Mouse (Mus musculus) lung, adult 2 months (tissue): Measurements from ENCODE around the gene Ndst2.

Experiments
- CTCF ChIP-seq: fragments of 200-500 bp; IDR thresholded peaks from 2 replicates; pipeline ENCODE4 v1.5.1; 2011; ENCODE audit warnings: mild to moderate bottlenecking, low read length, control low read depth; ENCODE audit not compliant: insufficient read depth
- POLR2A ChIP-seq: fragments of 200-500 bp; IDR thresholded peaks from 2 replicates; pipeline ENCODE4 v1.6.1; 2011; ENCODE audit warnings: low read depth, mild to moderate bottlenecking, control low read depth, low read length, borderline replicate concordance; ENCODE audit errors: extremely low read depth

DNA sequence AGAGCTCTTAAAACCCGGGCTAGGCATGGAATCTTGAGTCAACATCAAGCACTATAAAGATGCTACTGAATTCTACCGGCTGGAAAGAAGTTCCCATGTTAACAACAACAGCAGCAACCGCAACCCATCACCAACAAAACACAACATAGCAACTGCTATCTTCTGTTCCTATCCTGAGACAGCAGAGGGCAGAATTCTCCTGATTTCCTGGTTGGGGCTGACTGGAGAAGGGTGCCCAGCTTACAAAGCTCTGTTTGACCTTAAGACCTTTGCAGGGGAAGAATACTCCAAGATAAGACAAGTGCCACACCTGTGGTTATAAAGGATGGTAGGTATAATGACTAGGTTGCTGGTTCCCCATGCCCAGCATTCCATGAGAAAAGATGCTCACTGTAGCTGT, 12.6 kb upstream of the Ndst2 start:
- no peak for TF ChIP-seq CTCF
- no peak for TF ChIP-seq POLR2A
